Mouse (Mus musculus): ENCODE measurements at regions not wholly inside any gene's neighbourhood (a gene's known extent, or its start where the extent isn't known, plus 50 kb on each side); places are given as distances from the start of the nearest gene placed in this dataset.

GRCm38 (mm10) chr1:76075213-76075612 lies 529.1 kb downstream of the Slc4a3 start:
- DNase-seq (ENCODE audit: extremely low read depth, low read depth, low spot score): no peak

- no peak for DNase-seq (ENCODE audit: extremely low read depth, low read depth, low spot score)
Observed at GRCm38 (mm10) chr1:76075685-76076455, 529.8 kb downstream of the Slc4a3 start.

- no peak for DNase-seq (ENCODE audit: extremely low read depth, low read depth, low spot score)
Observed at GRCm38 (mm10) chr1:76080241-76080640, 534.2 kb downstream of the Slc4a3 start.

GRCm38 (mm10) chr1:76081700-76082099 lies 535.6 kb downstream of the Slc4a3 start:
- DNase-seq (ENCODE audit: extremely low read depth, low read depth, low spot score): no peak

DNA sequence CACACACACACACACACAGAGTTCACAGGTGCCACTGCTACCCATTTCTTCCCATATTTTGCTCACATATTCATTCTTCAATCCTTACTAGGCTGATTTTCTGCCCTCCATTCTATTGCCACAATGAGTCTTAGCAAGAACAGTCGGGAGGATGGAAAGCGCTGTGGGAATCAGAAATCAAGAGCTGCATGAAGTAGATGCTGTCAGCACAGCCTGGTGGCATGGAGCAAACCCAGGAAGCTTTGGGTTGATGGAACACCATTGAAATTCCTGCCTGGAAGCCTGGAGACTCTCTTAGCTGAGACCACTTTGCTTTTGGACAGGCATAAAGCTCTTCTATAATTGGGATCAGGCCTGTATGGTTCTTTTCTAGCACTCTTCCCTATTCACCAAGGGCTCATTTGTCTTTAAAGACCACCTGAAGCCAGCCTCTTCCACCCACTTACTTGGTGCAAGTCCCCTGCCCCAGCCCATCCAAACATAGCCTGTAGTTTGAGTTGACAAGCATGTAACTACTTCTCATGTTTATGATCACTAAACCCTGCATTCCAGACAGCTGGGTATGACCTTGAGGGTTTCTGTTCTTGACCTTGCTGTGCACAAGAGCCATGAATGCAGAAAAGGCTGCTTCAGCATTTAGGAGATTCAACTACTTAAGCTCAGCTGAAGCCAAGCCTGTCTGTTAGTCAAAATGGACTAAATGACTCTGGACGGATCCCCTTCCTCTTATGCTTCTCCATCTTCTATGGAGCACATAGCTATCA lies 537.4 kb downstream of the Slc4a3 start:
- no peak for DNase-seq (ENCODE audit: extremely low read depth, low read depth, low spot score)

GRCm38 (mm10) chr1:76091031-76091430 lies 545.0 kb downstream of the Slc4a3 start:
- no peak for DNase-seq (ENCODE audit: extremely low read depth, low read depth, low spot score)

DNA sequence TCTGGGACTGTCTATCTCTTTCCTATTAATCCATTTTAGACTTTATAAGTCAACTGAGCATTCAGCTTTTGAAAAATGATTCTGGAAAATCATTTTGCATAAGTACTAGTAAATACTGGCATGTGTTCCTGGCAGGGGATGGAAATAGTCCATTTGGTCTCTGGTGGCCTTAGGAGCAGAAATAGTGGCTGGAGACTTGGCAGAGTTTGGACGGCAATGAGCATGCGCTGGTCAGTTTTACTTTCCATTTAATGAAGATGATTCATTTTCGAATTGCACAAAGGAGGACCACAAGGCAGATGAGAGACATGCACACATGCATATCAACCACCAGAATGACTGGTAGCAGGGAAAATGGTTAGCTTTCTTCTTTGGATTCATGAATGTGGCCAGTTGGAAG lies 567.2 kb downstream of the Slc4a3 start:
- no peak for DNase-seq (ENCODE audit: extremely low read depth, low read depth, low spot score)

DNA sequence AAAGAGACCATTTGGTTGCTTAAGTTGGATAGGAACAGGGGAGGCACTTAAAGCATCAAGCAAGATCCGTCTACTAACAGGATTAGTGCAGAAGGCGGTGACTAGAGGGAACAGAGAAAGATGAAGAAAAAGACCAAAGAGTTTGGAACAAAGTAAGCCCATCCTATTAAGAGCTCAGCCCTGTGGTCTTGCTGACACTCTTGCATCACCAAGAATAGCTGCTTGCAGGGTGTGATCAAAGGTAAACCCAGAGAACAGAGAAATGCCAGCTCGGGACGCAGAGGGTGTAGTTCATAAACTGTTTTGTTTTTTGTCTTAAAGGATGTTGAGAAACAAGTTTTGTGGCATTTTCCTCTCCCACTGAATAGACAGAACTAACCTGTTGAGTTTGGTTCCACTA lies 574.8 kb downstream of the Slc4a3 start:
- DNase-seq (ENCODE audit: extremely low read depth, low read depth, low spot score): no peak

DNA sequence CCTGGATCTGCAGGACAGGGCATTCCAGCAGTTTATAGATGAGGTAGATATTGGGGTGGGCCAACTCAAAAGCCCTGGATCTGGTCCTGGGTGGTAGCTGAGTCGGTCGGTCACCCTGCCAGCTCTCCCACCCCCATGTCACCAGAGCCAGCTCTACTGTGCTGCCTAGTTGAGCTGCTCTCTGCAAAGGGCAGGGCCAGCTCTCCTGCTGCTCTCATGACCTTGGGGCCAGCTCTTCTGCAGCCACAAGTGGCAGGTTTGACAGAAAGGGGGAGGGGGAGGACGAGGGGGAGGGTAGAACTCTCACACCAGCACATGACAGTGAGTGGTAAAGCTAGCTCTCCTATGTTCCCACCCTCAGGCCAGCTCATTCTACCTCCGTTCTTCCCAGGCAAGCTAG lies 584.3 kb downstream of the Slc4a3 start:
- no peak for DNase-seq (ENCODE audit: extremely low read depth, low read depth, low spot score)

- DNase-seq (ENCODE audit: extremely low read depth, low read depth, low spot score): no peak
Observed at GRCm38 (mm10) chr1:76136810-76137209, 590.7 kb downstream of the Slc4a3 start.

GRCm38 (mm10) chr1:76137701-76138100 lies 591.6 kb downstream of the Slc4a3 start:
- DNase-seq (ENCODE audit: extremely low read depth, low read depth, low spot score): no peak

- no peak for DNase-seq (ENCODE audit: extremely low read depth, low read depth, low spot score)
Observed at GRCm38 (mm10) chr1:76143516-76143915, 597.5 kb downstream of the Slc4a3 start.

DNA sequence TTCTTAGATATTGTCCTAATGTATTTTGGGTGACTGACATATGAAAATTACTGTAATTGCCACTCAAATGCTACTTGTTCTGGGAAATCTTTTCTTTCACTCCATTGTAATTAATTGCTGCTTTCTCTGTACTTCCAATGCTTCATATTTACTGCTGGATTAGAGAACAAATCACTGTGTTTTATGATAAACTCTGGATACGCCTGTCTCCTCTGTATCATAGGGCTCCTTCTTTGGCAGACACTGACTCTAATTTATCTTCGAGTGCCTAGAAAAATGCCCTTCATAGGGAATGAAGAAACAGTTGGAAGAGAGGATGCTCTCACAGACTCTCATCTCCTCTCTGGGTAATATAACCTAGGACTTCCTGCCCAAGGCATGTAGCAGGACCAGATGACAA lies 602.9 kb downstream of the Slc4a3 start:
- DNase-seq (ENCODE audit: extremely low read depth, low read depth, low spot score): no peak

DNA sequence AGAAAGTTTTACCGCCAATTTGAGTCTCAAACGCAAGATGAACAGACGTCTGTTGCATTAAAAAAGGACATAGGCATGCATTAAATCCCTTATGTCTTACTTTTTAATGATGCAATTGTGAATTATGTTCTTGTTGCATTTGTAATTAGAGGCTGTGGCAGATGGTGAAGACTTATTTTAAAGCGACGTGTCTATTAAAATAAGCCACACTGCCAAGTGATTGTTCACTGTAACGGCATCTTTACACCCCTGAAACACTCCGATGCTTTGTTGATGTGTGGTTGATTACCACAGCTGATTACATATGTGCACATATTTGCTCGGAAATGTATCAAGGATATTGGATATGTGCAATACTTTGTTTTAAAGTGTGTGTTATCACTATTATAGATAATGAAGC lies 610.2 kb downstream of the Slc4a3 start:
- no peak for DNase-seq (ENCODE audit: extremely low read depth, low read depth, low spot score)

DNA sequence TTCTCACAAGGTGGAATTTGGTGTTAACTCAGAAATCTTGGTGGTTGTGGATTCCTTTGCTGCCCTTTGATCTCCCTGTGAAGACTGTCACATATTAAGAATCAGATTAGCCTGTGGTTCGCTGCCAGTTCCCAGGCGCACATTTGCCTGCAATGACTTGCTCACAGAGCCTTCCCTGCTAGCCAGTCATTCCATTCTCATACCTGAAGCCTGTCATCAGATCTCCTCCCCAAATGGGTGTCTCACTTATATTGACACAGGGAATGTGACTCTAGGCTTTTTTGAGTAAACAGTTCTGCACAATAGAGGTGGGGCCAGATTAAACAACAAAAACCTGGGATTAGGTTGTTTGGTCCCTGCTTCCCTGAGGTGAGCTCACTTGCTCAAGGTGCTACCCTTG lies 621.4 kb downstream of the Slc4a3 start:
- DNase-seq (ENCODE audit: extremely low read depth, low read depth, low spot score): no peak

- DNase-seq (ENCODE audit: extremely low read depth, low read depth, low spot score): no peak
Observed at GRCm38 (mm10) chr1:76181181-76181580, 635.1 kb downstream of the Slc4a3 start.

DNA sequence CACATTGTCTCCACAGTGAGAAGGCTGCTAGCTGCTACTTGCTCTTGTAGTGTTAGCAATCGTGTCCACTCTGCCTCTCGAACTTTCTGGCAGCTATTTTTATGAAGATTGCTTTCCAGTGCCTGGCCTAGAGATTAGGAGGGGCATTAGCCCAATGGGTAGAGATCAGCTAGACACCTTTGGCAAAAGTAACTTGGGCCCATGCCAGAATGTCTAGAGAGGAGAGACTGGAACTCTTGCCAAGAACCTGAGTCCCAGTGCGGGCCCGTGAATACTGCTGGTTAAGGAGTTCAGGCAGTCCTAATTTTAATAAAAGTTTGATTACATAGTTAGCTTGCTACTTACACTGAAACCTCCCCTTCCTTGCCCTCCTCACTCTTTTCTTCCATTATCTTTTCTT lies 648.8 kb downstream of the Slc4a3 start:
- no peak for DNase-seq (ENCODE audit: extremely low read depth, low read depth, low spot score)

GRCm38 (mm10) chr1:76197651-76198050 lies 651.6 kb downstream of the Slc4a3 start:
- no peak for DNase-seq (ENCODE audit: extremely low read depth, low read depth, low spot score)

DNA sequence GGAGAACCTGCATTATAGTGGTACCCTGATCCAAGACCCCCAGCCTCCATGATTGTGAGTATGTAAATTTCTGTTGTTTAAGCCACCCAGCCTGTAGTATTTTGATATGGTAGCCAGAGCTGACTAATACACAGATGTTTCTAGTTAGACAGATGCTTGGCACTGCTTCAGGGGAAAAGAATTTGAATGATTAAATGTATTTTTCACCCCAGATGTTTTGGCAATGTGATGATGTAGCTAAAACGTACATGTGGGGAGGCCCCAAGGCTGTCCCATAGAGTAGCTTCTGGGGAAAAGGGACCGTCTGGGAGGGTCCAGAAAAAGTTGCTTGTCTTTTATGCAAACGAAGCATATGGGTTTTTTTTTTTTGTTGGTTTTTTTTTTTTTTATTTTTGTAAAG lies 654.8 kb downstream of the Slc4a3 start:
- DNase-seq (ENCODE audit: extremely low read depth, low read depth, low spot score): no peak

DNA sequence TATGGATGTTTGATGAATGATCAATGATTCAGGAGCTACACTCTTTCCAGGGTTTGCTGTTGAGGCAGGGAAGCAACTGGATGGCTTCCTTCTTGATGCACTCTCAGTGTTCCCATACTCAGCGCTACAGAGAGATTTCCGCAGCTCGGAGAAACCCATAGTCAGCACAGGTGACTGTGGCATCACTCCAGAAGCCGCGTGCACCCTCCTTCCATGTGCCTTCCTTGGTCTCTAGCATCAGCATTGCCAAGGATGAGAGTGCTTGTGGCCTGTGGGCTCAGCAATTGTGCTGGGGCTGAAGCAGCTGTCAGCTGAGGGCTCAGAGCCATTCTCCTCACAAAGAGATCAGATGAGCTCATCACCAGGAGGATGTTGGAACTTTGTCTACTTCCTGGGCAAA lies 666.4 kb downstream of the Slc4a3 start:
- no peak for DNase-seq (ENCODE audit: extremely low read depth, low read depth, low spot score)

- no peak for DNase-seq (ENCODE audit: extremely low read depth, low read depth, low spot score)
Observed at GRCm38 (mm10) chr1:76244721-76245120, 698.7 kb downstream of the Slc4a3 start.

GRCm38 (mm10) chr1:76246181-76246796 lies 700.2 kb downstream of the Slc4a3 start:
- DNase-seq (ENCODE audit: extremely low read depth, low read depth, low spot score): no peak
